In the genomic region with DNA sequence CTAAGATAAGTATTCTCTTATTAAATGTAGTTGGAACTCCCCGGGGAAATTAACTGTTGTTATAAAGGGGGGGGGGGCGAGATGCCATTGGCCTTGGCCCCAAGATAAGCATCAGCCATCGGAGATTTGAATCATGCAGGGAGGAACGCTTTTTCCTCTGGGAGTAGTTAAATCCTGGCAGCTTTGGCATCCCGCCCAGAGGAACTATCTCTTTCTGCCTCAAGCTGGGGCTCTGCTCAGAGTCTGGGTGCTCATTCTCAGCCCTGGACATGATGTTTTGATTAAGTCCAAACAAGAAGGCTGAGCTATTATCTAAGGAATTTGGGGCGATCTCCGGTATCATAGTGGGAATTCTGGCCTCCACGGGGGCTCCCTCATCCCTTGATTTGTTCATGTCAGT, we compare ENCODE assay signal across 8 mouse cellular contexts.
A peak's percentile ranks its signal among the peaks of the same experiment; 100 is the strongest.
DNase-seq lines count a peak whose midpoint lies in the region.

No protein-coding gene starts in this region.

- peak; percentile 11 to 71 for DNase-seq in left cerebral cortex, postnatal 10 days (ENCODE audit: extremely low spot score in 1 of 2, low spot score in 2 of 2)
- DNase-seq in left cerebral cortex, postnatal 36 days (ENCODE audit: low spot score in 2 of 2) = no peak
- DNase-seq in MN1 (ENCODE audit: low spot score) = peak; percentile 79
- peak; percentile 83 to 87 for DNase-seq in adrenal gland, adult (ENCODE audit: inconsistent age in 2 of 2, low spot score in 1 of 2)
- DNase-seq in kidney, postnatal 4 days = peak; percentile 62 to 70
- DNase-seq in heart, adult 9 months (ENCODE audit: low spot score in 2 of 2) = no peak
- no peak for DNase-seq in heart, postnatal 10 days
- DNase-seq in cerebellum, adult 18-20 months = no peak

- intact Hi-C loops in left cerebral cortex, postnatal 10 days (cut with DNase I) = no loop called here
- intact Hi-C loops in left cerebral cortex, postnatal 36 days (cut with DNase I) = no loop called here
- intact Hi-C loops in heart, postnatal 10 days (cut with DNase I) = no loop called here

Comparison
In these comparisons a context has a peak if more than half of its experiments do, and no peak if none do; other contexts are left out.
1. DNase-seq: peak in left cerebral cortex, postnatal 10 days (2 of 2), MN1 (single experiment), adrenal gland, adult (2 of 2) and kidney, postnatal 4 days (2 of 2); none in left cerebral cortex, postnatal 36 days (0 of 2), heart, adult 9 months (0 of 2), heart, postnatal 10 days (0 of 2) and cerebellum, adult 18-20 months (0 of 2).